Mouse (Mus musculus): ENCODE data around the gene Ldlr. TPM values are rescaled to one million over a fixed set of nuclear protein-coding genes. Genes with fewer than 3 reads are reported as not detected.
"Not testable (repeated sequence)": the region's sequence is repeated elsewhere in the genome, so short reads cannot be mapped to it uniquely, and the experiment has no call there.

The Ldlr gene
- total and polyA plus RNA-seq, 3 experiments, result 69.1 to 90.6 TPM; not detected in 1

DNA sequence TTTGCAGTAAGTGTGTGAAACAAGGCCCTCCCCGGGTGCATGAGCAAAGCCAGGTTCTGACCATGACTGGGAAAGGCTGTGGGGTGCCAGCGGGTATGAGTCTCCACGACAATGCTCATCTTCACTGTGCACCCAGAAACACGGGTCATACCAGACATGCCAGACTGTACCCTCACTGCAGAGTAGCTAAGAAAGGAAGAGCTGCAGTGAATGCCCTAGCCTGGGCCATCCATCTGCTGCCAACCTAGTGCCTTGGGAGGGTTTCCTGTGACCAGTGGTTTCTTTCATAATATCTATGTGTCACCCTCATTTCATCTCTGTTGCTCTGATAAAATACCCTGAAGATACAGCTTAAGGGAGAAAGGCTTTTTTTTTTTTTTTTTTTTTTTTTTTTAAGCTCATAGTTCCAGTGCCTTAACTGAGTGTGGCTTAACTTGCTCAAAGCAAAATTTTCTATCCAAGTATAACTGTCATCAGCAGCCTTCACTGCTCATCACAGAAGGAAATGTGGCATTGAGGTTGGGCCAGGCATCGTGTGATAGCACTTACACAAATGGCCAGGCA lies 28.0 kb upstream of the Ldlr start:
- Histone ChIP-seq H3K36me3 (ENCODE audit: control insufficient read depth in 1 of 2, insufficient read depth in 2 of 2, low read length in 2 of 2) (peaks cover 0 to 63% of the 10 kb centered on the region in 2 experiments; a peak in 2 of 4 replicates), H3K9ac (ENCODE audit: control insufficient read depth, low read depth, low read length, poor library complexity, severe bottlenecking) (no peak overlapping the region), H3K9me3 (replicated peaks; ENCODE audit: insufficient read depth, low read length) (no peaks in the 10 kb centered on the region), H3K4me3 (ENCODE audit: control insufficient read depth in 1 of 2, insufficient read depth in 1 of 2, low read depth in 2 of 2, low read length in 2 of 2) (no peak overlapping the region), H3K79me2 (ENCODE audit: control insufficient read depth, insufficient read depth, low read length, poor library complexity) (no peaks in the 10 kb centered on the region), H3K4me1 (ENCODE audit: control insufficient read depth in 1 of 2, insufficient read depth in 2 of 2, low read length in 2 of 2) (no peaks in the 10 kb centered on the region), H3K27me3 (ENCODE audit: control insufficient read depth in 1 of 2, insufficient read depth in 2 of 2, low read length in 2 of 2) (no peaks in the 10 kb centered on the region), H3K27ac (ENCODE audit: control insufficient read depth, low read depth, low read length) (no peak overlapping the region)
- no peak for TF ChIP-seq NRF1 (IDR thresholded peaks at IDR 0.05; ENCODE audit: insufficient read depth, low read depth, low read length, poor library complexity, severe bottlenecking)
- TF ChIP-seq ZNF384 (IDR thresholded peaks at IDR 0.05; ENCODE audit: low read depth, low read length), result peak; percentile 88
- DNase-seq (ENCODE audit: low read depth, low spot score), result no peak

DNA sequence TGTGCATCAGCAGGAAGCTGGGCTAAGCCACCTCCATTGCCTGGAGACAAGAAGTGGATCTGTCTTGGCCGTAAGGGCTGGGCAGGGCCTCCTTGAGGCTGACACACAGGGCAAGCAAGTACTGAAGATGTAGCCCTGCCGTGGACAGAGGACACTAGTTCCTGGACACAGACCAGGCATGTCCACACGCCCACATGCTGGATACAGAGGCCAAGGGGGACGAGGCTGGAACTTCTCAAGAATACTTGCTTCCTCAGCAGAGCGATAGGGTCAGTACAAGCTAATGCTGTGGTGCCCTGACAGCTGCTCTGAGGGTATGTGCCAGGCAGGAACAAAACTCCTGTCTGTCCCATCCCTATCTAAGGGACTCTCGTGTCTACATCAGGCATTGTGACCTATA lies 26.2 kb upstream of the Ldlr start:
- no peak overlapping the region for H3K27ac ChIP-seq (ENCODE audit: control insufficient read depth, low read depth, low read length)
- no peak for DNase-seq (ENCODE audit: low read depth, low spot score)
- no peaks in the 10 kb centered on the region for H3K9me3 ChIP-seq (replicated peaks; ENCODE audit: insufficient read depth, low read length)
- no peaks in the 10 kb centered on the region for H3K79me2 ChIP-seq (ENCODE audit: control insufficient read depth, insufficient read depth, low read length, poor library complexity)
- H3K36me3 ChIP-seq (ENCODE audit: control insufficient read depth in 1 of 2, insufficient read depth in 2 of 2, low read length in 2 of 2), result peaks cover 0 to 68% of the 10 kb centered on the region in 2 experiments; a peak in 2 of 4 replicates
- no peaks in the 10 kb centered on the region for H3K27me3 ChIP-seq (ENCODE audit: control insufficient read depth in 1 of 2, insufficient read depth in 2 of 2, low read length in 2 of 2)
- TF ChIP-seq GATA1 (IDR thresholded peaks at IDR 0.05; ENCODE audit: low read depth, low read length) (no peak), POLR2AphosphoS2 (IDR thresholded peaks at IDR 0.05; ENCODE audit: low read length) (no peak), POLR2AphosphoS5 (IDR thresholded peaks at IDR 0.05; ENCODE audit: borderline replicate concordance, low read depth, low read length) (no peak), NELFE (IDR thresholded peaks at IDR 0.05; ENCODE audit: low read depth, low read length) (no peak), TAL1 (IDR thresholded peaks at IDR 0.05; ENCODE audit: low read length) (no peak), ZNF384 (IDR thresholded peaks at IDR 0.05; ENCODE audit: low read depth, low read length) (no peak), CHD1 (IDR thresholded peaks at IDR 0.05; ENCODE audit: low read depth, low read length) (no peak)
- no peak overlapping the region for H3K9ac ChIP-seq (ENCODE audit: control insufficient read depth, low read depth, low read length, poor library complexity, severe bottlenecking)
- no peak overlapping the region for H3K4me3 ChIP-seq (ENCODE audit: control insufficient read depth in 1 of 2, insufficient read depth in 1 of 2, low read depth in 2 of 2, low read length in 2 of 2)
- no peaks in the 10 kb centered on the region for H3K4me1 ChIP-seq (ENCODE audit: control insufficient read depth in 1 of 2, insufficient read depth in 2 of 2, low read length in 2 of 2)

DNA sequence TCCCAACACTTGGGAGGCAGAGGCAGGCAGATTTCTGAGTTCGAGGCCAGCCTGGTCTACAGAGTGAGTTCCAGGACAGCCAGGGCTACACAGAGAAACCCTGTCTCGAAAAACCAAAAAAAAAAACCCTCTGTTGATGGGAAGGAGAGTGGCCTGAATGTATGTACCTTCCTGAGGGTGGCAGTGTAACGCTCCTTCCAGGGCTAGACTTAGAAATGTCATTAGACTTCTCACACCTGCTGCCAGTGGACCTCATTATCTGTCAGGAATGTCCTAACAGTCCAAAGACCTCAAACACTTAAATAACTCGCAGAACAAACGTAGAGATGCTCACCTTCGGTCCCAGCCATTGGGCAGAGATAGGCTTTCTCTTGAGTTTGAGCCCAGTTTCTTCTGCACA lies 24.0 kb upstream of the Ldlr start:
- peaks cover 0 to 72% of the 10 kb centered on the region in 2 experiments; a peak in 2 of 4 replicates for H3K36me3 ChIP-seq (ENCODE audit: control insufficient read depth in 1 of 2, insufficient read depth in 2 of 2, low read length in 2 of 2)
- H3K27me3 ChIP-seq (ENCODE audit: control insufficient read depth in 1 of 2, insufficient read depth in 2 of 2, low read length in 2 of 2); H3K4me3 ChIP-seq (ENCODE audit: control insufficient read depth in 1 of 2, insufficient read depth in 1 of 2, low read depth in 2 of 2, low read length in 2 of 2); H3K79me2 ChIP-seq (ENCODE audit: control insufficient read depth, insufficient read depth, low read length, poor library complexity); H3K27ac ChIP-seq (ENCODE audit: control insufficient read depth, low read depth, low read length); H3K4me1 ChIP-seq (ENCODE audit: control insufficient read depth in 1 of 2, insufficient read depth in 2 of 2, low read length in 2 of 2); H3K9ac ChIP-seq (ENCODE audit: control insufficient read depth, low read depth, low read length, poor library complexity, severe bottlenecking); H3K9me3 ChIP-seq (replicated peaks; ENCODE audit: insufficient read depth, low read length): not testable (repeated sequence)
- peak; percentile 59 for DNase-seq (ENCODE audit: low read depth, low spot score)
- peak; percentile 59 for TF ChIP-seq SMC3 (IDR thresholded peaks at IDR 0.05; ENCODE audit: low read depth, low read length)
- TF ChIP-seq RAD21 (IDR thresholded peaks at IDR 0.05; ENCODE audit: low read depth, low read length), result peak; percentile 59
- peak; percentile 82 for TF ChIP-seq ZNF384 (IDR thresholded peaks at IDR 0.05; ENCODE audit: low read depth, low read length)
- TF ChIP-seq ZC3H11A (IDR thresholded peaks at IDR 0.05; ENCODE audit: low read depth, low read length), result peak; percentile 51
- peak; percentile 41 to 66 (median 51) for TF ChIP-seq CTCF (IDR thresholded peaks at IDR 0.05 in 2 of 3, conservative IDR thresholded peaks at IDR 0.05 in 1 of 3; ENCODE audit: control insufficient read depth in 1 of 3, insufficient read depth in 1 of 3, low read depth in 2 of 3, low read length in 3 of 3, poor library complexity in 1 of 3, severe bottlenecking in 1 of 3)

Measured in MEL (cell line).